Mouse (Mus musculus) embryonic facial prominence, embryonic 14.5 days (tissue): ENCODE data around the gene Gabra1. TPM values are rescaled to one million over a fixed set of nuclear protein-coding genes. Genes with fewer than 3 reads are reported as not detected.
A peak's percentile ranks its signal among the peaks of the same experiment; 100 is the strongest.

Experiments used
- ATAC-seq: fragments of 200-750 bp; cut with Nextera tagmentation; 2 replicates; pipeline ENCODE4 v1.8.0; 2017; ENCODE audit warnings: low read depth, moderate number of reproducible peaks, moderate TSS enrichment
- DNase-seq: peaks from one replicate; pipeline ENCODE4 v3.0.0-alpha.2; 2015; ENCODE audit warnings: low spot score
- H3K27ac ChIP-seq: fragments of 300-500 bp; sonication (generic); replicated peaks from 2 replicates; pipeline ENCODE4 v1.5.1; 2014; ENCODE audit warnings: low read depth, mild to moderate bottlenecking, low read length, moderate library complexity
- H3K27me3 ChIP-seq: fragments of 300-500 bp; sonication (generic); replicated peaks from 2 replicates; pipeline ENCODE4 v1.6.1; 2014; ENCODE audit warnings: low read length; ENCODE audit not compliant: control insufficient read depth, insufficient read depth
- H3K36me3 ChIP-seq: fragments of 300-500 bp; sonication (generic); 2 replicates; pipeline ENCODE4 v1.6.1; 2014; ENCODE audit warnings: low read length, mixed read lengths; ENCODE audit not compliant: control insufficient read depth, insufficient read depth
- H3K4me1 ChIP-seq: fragments of 300-500 bp; sonication (generic); 2 replicates; pipeline ENCODE4 v1.6.1; 2014; ENCODE audit warnings: antibody characterized with exemption, low read length; ENCODE audit not compliant: control insufficient read depth, insufficient read depth
- H3K4me2 ChIP-seq: fragments of 300-500 bp; sonication (generic); 2 replicates; pipeline ENCODE4 v1.6.1; 2014; ENCODE audit warnings: low read depth, mild to moderate bottlenecking, low read length, moderate library complexity, mixed read lengths
- H3K4me3 ChIP-seq: fragments of 300-500 bp; sonication (generic); 2 replicates; pipeline ENCODE4 v1.5.1; 2014; ENCODE audit warnings: low read depth, mild to moderate bottlenecking, low read length
- H3K9ac ChIP-seq: fragments of 300-500 bp; sonication (generic); 2 replicates; pipeline ENCODE4 v1.6.1; 2014; ENCODE audit warnings: low read depth, mild to moderate bottlenecking, low read length, moderate library complexity, mixed read lengths
- H3K9me3 ChIP-seq: fragments of 300-500 bp; sonication (generic); 2 replicates; pipeline ENCODE4 v1.6.1; 2016; ENCODE audit warnings: low read length; ENCODE audit not compliant: control insufficient read depth
- WGBS: fragments of 180-500 bp; shearing (Covaris S2); extraction: QIAGEN DNeasy Blood & Tissue Kit; methylation state at CpG from one replicate; pipeline ENCODE4 v1.1.7; 2014; 5-methylcytosine and 5-hydroxymethylcytosine counted together
- polyA plus RNA-seq: library from polyadenylated mRNA; unstranded; fragments of >200 nt; fragmentation: Nextera tagmentation; extraction: Ambion mirVana; gene quantifications from 2 replicates; pipeline ENCODE4 v1.2.1, GENCODE M21; 2014

The Gabra1 gene
- 4.2 and 7.5 TPM in 2 replicates for polyA plus RNA-seq

DNA sequence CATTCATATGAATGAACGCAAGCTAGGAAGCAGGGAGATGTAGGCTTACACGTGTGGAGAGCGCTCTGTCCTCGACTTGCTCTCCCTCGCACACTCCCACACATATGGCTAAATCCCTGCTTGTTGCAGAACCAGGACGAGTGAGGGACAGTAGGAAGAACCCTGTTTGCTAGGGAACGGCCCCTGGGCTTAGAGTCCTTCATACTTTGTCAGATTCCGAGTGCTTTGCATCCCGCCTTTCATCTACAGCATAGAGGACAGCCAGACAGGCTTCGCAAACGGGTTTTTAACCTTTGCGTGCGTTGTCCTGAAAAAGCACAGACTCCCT, at the start of gene Gabra1:
Gene Gabra1 (minus strand): TSS at position 106 of the 328 bp plus-strand sequence.
- Histone ChIP-seq H3K36me3 (no peaks in the 10 kb centered on the region), H3K27me3 (peaks cover 20% of the 10 kb centered on the region), H3K27ac (no peak within 1 kb of the TSS), H3K4me2 (peak within 1 kb of the TSS; percentile 86), H3K4me3 (peak within 1 kb of the TSS; percentile 55), H3K9me3 (no peaks in the 10 kb centered on the region), H3K9ac (peak within 1 kb of the TSS; percentile 72), H3K4me1 (no peaks in the 10 kb centered on the region)
- WGBS: 3% methylated on average over 13 of the region's 13 CpGs
- ATAC-seq (peak; percentile 55; the same call in 1 of the 2 replicates), DNase-seq (peak; percentile 48)

DNA sequence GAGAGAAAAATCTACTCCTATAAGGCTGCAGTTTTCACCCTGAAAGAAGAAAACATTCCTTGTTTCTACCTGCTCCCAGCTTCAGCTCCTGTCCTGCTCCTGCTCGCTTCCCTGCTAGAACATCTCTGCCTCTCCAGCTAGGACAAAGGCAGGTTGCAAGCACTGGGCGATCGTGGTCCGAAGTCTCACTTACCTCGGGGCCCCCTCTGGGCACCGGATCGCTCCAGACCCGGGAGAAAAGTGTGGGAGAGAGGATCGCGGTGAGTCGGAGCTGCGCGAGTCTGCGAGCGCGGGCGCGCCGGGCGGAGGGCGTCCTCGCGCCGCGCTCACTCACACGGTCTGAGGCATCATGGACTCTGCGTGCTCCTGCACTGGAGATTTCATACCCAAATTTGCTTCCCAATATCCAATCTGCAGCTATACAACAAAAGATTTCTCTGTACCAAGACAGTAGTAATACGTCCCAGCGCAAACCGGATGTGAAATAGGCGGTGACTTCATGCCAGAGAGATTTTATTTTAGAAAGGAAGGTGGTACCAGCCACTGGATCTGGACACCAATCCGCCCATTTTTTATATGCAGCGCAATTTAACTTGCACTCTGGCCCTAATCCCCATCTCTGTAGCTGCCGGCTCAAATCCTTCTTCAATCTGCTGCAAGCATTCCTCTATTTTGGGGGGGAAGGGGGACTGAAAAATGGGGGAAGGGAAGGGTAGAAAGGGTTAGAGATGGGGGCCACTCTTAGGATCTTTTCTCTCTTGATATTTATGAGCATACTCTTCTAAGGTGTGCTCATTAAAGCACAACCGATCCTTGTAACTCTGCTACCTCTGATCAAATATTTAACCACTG, 531 bp downstream of the Gabra1 start:
- DNase-seq (peak; percentile 38), ATAC-seq (peak; percentile 84)
- Histone ChIP-seq H3K36me3 (no peaks in the 10 kb centered on the region), H3K9ac (peak overlapping the region; percentile 72), H3K4me3 (peak overlapping the region; percentile 55), H3K4me1 (no peaks in the 10 kb centered on the region), H3K27me3 (peaks cover 20% of the 10 kb centered on the region), H3K4me2 (peak overlapping the region; percentile 86), H3K27ac (no peak overlapping the region), H3K9me3 (no peaks in the 10 kb centered on the region)
- WGBS: under 1% methylated on average over 35 of the region's 35 CpGs

DNA sequence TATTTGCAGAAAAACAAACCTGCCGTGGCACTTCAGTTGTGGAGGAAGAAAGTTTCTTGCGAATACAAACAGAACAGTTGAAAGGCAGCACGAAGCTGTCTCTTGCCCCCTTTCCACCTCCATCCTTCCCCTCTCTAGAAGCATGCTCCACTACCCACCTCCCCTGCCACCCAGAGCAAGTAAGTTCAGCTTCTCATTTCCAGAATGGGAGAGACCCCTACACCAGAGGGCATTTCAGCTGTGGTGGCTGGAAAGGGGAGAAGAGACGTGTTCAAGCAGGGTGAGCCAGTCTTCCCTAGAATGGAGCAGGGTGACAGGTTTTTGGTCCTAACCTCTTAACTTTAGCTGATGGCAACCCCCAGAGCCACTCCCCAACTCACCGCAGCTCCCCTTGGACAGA, 1.3 kb downstream of the Gabra1 start:
- H3K9ac ChIP-seq: peak overlapping the region; percentile 72
- DNase-seq (no peak), ATAC-seq (no peak)
- H3K4me2 ChIP-seq: peak overlapping the region; percentile 86
- H3K9me3 ChIP-seq: no peaks in the 10 kb centered on the region
- H3K27me3 ChIP-seq: peaks cover 20% of the 10 kb centered on the region
- H3K4me3 ChIP-seq: peak overlapping the region; percentile 55
- 16% methylated on average over 5 of the region's 5 CpGs for WGBS
- no peaks in the 10 kb centered on the region for H3K4me1 ChIP-seq
- no peaks in the 10 kb centered on the region for H3K36me3 ChIP-seq
- H3K27ac ChIP-seq: no peak overlapping the region

DNA sequence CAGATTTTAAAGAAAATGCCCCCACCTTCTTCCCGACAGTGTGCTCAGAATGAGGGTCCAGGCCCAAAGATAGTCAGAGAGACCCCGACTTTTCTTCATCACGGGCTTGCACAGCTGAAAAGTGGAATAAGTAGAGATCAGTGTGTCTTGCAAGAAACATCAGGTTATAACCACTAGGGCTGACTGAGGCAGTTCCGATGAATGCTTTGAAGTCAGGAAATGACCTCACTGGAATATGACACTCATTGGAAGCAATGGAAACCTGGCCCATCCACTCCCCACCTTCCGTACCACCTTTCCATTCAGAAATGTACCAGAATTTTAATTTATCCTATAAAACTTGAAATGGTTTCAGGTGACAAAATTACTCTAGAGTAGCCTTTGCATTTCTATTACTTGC, 3.2 kb downstream of the Gabra1 start:
- Histone ChIP-seq H3K4me3 (no peak overlapping the region), H3K9me3 (no peaks in the 10 kb centered on the region), H3K27me3 (peaks cover 20% of the 10 kb centered on the region), H3K27ac (no peak overlapping the region), H3K4me2 (no peak overlapping the region), H3K9ac (no peak overlapping the region), H3K4me1 (no peaks in the 10 kb centered on the region), H3K36me3 (no peaks in the 10 kb centered on the region)
- DNase-seq: no peak
- no peak for ATAC-seq
- 63% methylated on average over 5 of the region's 5 CpGs for WGBS

DNA sequence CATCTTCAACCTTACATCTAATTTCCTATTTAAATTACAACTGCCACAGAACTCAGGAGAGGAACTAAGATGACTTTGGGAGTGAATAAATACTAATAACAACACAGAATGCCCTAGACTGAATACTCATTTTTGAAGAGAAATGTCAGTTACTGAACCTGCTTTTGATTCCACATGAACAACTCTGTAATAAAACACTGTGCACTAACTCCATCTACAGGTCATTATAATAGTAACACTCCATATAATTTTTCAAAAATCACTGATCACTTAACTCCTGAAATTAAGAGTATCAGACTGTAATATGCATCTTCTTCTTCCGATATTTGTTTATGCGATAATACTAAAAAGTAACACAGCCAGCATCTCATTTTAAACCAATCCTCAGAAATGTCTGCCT, 4.4 kb downstream of the Gabra1 start:
- 95% methylated on average over 2 of the region's 2 CpGs for WGBS
- no peak overlapping the region for H3K9ac ChIP-seq
- ATAC-seq: no peak
- H3K4me2 ChIP-seq: no peak overlapping the region
- H3K36me3 ChIP-seq: no peaks in the 10 kb centered on the region
- no peaks in the 10 kb centered on the region for H3K9me3 ChIP-seq
- no peak overlapping the region for H3K4me3 ChIP-seq
- DNase-seq: no peak
- H3K27ac ChIP-seq: no peak overlapping the region
- peaks cover 17% of the 10 kb centered on the region for H3K27me3 ChIP-seq
- H3K4me1 ChIP-seq: no peaks in the 10 kb centered on the region

DNA sequence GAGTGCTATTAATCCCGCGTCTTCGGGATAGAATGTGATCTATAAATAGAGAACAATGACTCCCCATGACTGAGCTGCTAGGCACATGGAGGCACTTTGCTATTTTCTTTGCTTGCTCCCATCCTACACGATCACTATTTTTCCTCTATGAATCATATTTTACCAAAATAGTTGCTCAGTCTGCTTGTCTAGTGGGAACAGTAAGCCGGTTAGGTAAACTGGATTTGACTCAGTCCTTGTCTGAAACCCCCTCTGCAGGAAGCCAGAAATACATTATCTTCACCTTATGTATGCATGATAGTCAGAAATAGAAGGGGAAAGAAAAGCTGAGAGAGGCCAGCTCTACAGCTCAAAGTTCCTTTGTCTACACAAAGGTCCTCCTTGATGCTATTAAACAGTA, 31.3 kb downstream of the Gabra1 start:
- Histone ChIP-seq H3K36me3 (no peaks in the 10 kb centered on the region), H3K27ac (no peak overlapping the region), H3K9me3 (no peaks in the 10 kb centered on the region), H3K4me2 (no peak overlapping the region), H3K9ac (no peak overlapping the region), H3K4me3 (no peak overlapping the region), H3K27me3 (no peaks in the 10 kb centered on the region), H3K4me1 (no peaks in the 10 kb centered on the region)
- 89% methylated on average over 5 of the region's 5 CpGs for WGBS
- DNase-seq (no peak), ATAC-seq (no peak)

DNA sequence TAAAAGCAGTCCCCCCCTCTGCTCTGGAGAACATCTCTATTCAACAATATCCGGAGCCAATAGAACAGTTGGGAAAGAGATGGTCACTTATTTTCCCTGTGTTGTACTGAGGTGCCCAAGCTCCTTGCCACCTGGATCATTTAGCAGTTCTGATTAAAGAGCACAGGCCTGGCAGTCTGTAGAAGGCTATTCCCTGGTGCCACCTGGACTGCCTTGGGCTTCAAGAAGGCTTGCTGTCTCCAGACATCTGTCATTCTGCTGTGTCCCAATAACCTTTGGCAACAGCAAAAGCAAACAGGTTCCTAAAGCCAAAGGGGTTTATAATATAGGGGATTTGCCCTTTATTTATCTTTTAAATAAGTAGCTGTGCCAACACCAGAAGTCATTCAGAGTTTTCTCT, 65.8 kb downstream of the Gabra1 start:
- H3K27ac ChIP-seq: no peak overlapping the region
- no peak overlapping the region for H3K9ac ChIP-seq
- ATAC-seq: no peak
- no peaks in the 10 kb centered on the region for H3K9me3 ChIP-seq
- no peaks in the 10 kb centered on the region for H3K4me1 ChIP-seq
- H3K36me3 ChIP-seq: no peaks in the 10 kb centered on the region
- DNase-seq: no peak
- H3K4me3 ChIP-seq: no peak overlapping the region
- WGBS: 88% methylated on average over 1 of the region's 1 CpGs
- no peaks in the 10 kb centered on the region for H3K27me3 ChIP-seq
- H3K4me2 ChIP-seq: no peak overlapping the region

DNA sequence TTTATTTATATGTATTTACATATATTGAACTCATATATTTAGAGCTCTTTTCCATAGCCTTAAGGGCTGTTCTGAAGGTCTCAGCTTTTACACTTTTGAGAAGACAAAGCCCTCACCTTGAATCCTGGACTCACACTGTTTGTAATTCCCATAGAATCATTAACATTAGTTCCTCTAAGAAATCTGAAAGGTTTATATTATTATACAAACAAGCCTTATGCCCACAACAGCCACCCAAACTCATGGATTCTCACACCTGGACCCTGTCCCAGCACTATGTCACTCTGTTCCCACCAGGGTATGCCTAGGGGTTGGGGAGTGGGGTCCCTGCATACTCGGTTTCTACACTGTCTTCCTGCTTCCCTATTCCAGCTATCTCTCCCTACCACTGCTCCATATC, 72.7 kb downstream of the Gabra1 start:
- Histone ChIP-seq H3K36me3 (no peaks in the 10 kb centered on the region), H3K4me3 (no peak overlapping the region), H3K27ac (no peak overlapping the region), H3K9ac (no peak overlapping the region), H3K4me1 (no peaks in the 10 kb centered on the region), H3K4me2 (no peak overlapping the region), H3K9me3 (no peaks in the 10 kb centered on the region), H3K27me3 (no peaks in the 10 kb centered on the region)
- WGBS: 54% methylated on average over 1 of the region's 1 CpGs
- no peak for DNase-seq
- no peak for ATAC-seq

DNA sequence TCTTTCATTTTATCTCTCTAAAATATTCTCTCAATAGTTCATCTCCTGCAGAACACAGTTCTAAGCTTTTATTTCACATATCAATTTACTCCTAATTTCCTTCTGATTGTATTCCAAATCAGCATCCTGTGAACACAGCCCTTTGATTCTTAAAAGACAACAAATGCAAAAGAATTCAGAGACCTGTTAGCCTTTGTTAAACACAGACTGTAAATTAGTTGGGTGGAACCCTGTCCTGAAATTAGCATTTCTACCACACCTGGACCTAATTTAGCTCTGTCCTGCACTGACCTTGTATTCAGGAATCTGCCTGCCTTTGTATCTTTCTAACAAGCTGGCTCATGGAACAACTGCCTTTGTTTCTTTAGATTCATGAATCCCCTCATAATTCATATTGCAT, 73.1 kb downstream of the Gabra1 start:
- DNase-seq (no peak), ATAC-seq (no peak)
- Histone ChIP-seq H3K4me3 (no peak overlapping the region), H3K4me1 (no peaks in the 10 kb centered on the region), H3K9ac (no peak overlapping the region), H3K36me3 (no peaks in the 10 kb centered on the region), H3K27ac (no peak overlapping the region), H3K27me3 (no peaks in the 10 kb centered on the region), H3K9me3 (no peaks in the 10 kb centered on the region), H3K4me2 (no peak overlapping the region)
